Mouse (Mus musculus) liver, embryonic 15.5 days (tissue): Measurements from ENCODE around the gene Nim1k. TPM values are rescaled to one million over a fixed set of nuclear protein-coding genes. Genes with fewer than 3 reads are reported as not detected.

ENCODE experiments used
- ATAC-seq: fragments of 200-750 bp; cut with Nextera tagmentation; 2 replicates; pipeline ENCODE4 v1.8.0; 2017; ENCODE audit warnings: moderate number of reproducible peaks, mild to moderate bottlenecking, moderate library complexity; ENCODE audit not compliant: insufficient read depth
- H3K27ac ChIP-seq: fragments of 300-500 bp; sonication (generic); replicated peaks from 2 replicates; pipeline ENCODE4 v1.5.1; 2015; ENCODE audit warnings: mild to moderate bottlenecking, inconsistent platforms
- H3K27me3 ChIP-seq: fragments of 300-500 bp; sonication (generic); 2 replicates; pipeline ENCODE4 v1.6.1; 2015; ENCODE audit warnings: mild to moderate bottlenecking, inconsistent platforms
- H3K36me3 ChIP-seq: fragments of 300-500 bp; sonication (generic); replicated peaks from 2 replicates; pipeline ENCODE4 v1.6.1; 2015; ENCODE audit warnings: moderate library complexity, mild to moderate bottlenecking, inconsistent platforms
- H3K4me1 ChIP-seq: fragments of 300-500 bp; sonication (generic); replicated peaks from 2 replicates; pipeline ENCODE4 v1.6.1; 2015; ENCODE audit warnings: inconsistent platforms
- H3K4me2 ChIP-seq: fragments of 300-500 bp; sonication (generic); 2 replicates; pipeline ENCODE4 v1.6.1; 2015; ENCODE audit warnings: moderate library complexity, mild to moderate bottlenecking, inconsistent platforms
- H3K4me3 ChIP-seq: fragments of 300-500 bp; sonication (generic); replicated peaks from 2 replicates; pipeline ENCODE4 v1.5.1; 2015; ENCODE audit warnings: mild to moderate bottlenecking, inconsistent platforms
- H3K9ac ChIP-seq: fragments of 300-500 bp; sonication (generic); 2 replicates; pipeline ENCODE4 v1.6.1; 2015; ENCODE audit warnings: moderate library complexity, mild to moderate bottlenecking, inconsistent platforms
- H3K9me3 ChIP-seq: fragments of 300-500 bp; sonication (generic); replicated peaks from 2 replicates; pipeline ENCODE4 v1.6.1; 2016; ENCODE audit warnings: inconsistent platforms
- WGBS: fragments of 180-500 bp; shearing (Covaris S2); methylation state at CpG from one replicate; pipeline ENCODE4 v1.1.7; 2015; ENCODE audit warnings: mixed read lengths; ENCODE audit not compliant: insufficient replicate concordance; 5-methylcytosine and 5-hydroxymethylcytosine counted together
- polyA plus RNA-seq: library from polyadenylated mRNA; unstranded; fragments of >200 nt; fragmentation: Nextera tagmentation; extraction: Ambion mirVana; gene quantifications from 2 replicates; pipeline ENCODE4 v1.2.1, GENCODE M21; 2015

Gene Nim1k
- polyA plus RNA-seq, 1 experiment from 2014 or later: 0.10 TPM

DNA sequence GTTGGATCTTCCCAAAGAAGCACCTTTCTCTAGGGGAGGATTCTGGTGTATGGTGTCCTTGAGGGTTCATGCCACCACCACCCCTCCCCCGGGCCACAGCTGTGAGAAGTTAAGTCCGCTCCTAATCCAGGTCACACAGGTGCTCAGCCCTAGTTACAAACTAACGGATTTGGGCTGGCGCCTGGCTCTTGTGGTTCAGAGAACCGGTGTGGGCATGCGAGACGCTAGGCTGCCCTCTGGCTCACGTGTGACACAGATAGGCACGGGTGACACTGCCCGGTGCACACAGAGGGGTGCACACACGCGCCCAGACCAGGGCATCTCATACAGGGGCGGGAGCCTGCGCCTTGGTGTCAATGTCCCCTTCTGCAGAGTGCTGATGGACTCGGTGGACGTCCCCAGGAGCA is 538 bp downstream of the Nim1k start:
- peaks cover 17% of the 10 kb centered on the region for H3K27me3 ChIP-seq
- no peaks in the 10 kb centered on the region for H3K9me3 ChIP-seq
- peaks cover 13% of the 10 kb centered on the region; the same call in 1 of the 2 replicates for H3K4me1 ChIP-seq
- WGBS: 2% methylated on average over 16 of the region's 16 CpGs
- H3K36me3 ChIP-seq: no peaks in the 10 kb centered on the region
- peak overlapping the region; percentile 72 for H3K4me2 ChIP-seq
- peak overlapping the region; percentile 48 for H3K4me3 ChIP-seq
- no peak overlapping the region; the same call in 1 of the 2 replicates for H3K9ac ChIP-seq
- H3K27ac ChIP-seq: no peak overlapping the region
- ATAC-seq: peak; percentile 29; the same call in 1 of the 2 replicates

DNA sequence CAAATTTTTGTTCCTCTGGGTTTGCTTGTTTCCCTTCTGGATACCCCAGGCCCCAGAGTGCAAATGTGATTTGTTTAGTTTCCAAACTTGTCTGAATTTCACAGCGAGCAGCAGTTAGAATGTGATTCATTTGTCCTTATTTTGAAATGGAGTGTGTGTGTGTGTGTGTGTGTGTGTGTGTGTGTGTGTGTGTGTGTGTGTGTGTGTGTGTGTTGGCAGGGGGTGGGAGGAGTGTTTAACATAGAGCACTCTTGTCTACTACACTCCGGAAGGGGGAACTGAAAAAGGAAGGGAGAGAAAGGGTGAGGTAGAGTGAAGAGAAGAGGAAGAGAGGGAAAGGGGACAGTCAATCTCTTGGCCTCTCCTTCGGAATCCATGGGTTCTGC is 1.1 kb downstream of the Nim1k start:
- WGBS: 17% methylated on average over 3 of the region's 3 CpGs
- no peaks in the 10 kb centered on the region for H3K9me3 ChIP-seq
- H3K4me3 ChIP-seq: no peak overlapping the region
- H3K27me3 ChIP-seq: peaks cover 17% of the 10 kb centered on the region
- ATAC-seq: no peak
- peaks cover 13% of the 10 kb centered on the region; the same call in 1 of the 2 replicates for H3K4me1 ChIP-seq
- no peak overlapping the region for H3K27ac ChIP-seq
- no peaks in the 10 kb centered on the region for H3K36me3 ChIP-seq
- peak overlapping the region; percentile 72 for H3K4me2 ChIP-seq
- no peak overlapping the region for H3K9ac ChIP-seq

DNA sequence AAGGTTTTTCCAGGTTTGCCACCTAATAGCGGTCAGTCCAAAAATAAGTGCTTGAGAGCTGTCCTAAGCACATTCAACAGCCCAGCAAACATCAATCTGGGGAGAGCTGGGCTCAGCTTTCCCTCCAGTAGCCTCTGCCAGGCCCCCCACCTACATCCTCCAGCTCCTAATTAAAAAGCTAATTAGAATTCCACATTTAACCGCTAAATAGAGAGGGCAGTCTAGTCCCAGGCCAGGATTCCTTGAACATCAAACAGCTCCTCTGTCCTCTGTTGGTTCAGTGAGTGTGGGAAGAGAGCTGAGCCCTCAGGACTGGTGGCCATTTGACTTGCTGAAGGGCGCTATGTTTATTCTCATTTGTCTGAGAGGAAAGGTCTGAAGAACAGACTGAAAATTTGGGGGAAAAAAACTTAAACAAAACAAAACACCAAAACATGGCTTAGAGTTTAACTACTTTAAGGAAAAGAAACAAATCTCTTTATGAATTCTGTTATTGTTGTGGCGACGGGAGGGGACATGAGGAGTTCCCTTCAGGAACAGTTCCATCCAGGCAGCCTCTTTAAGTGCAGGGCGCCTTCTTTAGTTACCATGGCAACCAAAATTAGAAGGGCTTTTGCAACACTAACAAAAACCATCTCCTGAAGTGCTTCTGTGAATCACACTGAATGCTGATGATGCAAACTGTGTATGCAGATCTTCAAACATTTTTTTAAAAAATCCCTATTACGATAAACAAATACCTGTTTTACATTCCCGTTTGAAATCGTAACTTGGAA is 1.6 kb downstream of the Nim1k start:
- ATAC-seq: no peak
- Histone ChIP-seq H3K27me3 (peaks cover 17% of the 10 kb centered on the region), H3K9ac (no peak overlapping the region), H3K4me2 (no peak overlapping the region), H3K4me1 (peaks cover 13% of the 10 kb centered on the region; the same call in 1 of the 2 replicates), H3K36me3 (no peaks in the 10 kb centered on the region), H3K27ac (no peak overlapping the region), H3K4me3 (no peak overlapping the region), H3K9me3 (no peaks in the 10 kb centered on the region)
- 56% methylated on average over 9 of the region's 9 CpGs for WGBS

DNA sequence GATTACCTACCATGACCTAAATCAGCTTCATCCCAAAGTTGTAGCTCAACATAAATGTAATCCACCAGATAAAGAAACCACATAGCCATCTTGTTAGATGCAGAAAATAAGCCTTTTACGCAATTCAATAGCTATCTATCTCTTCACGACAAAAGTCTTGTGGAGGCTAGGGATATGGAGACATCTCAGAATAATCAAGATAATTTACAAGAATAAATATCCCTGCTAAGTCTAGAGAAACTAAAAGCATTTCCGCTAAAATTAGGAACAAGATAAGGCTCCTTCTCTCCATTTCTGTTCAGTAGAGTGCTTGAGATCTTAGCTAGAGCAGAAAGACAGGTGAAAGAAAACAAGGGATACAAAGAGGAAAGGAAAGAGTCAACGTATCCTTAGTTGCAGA is 8.8 kb downstream of the Nim1k start:
- Histone ChIP-seq H3K9me3 (no peaks in the 10 kb centered on the region), H3K27me3 (no peaks in the 10 kb centered on the region), H3K4me2 (no peak overlapping the region), H3K9ac (no peak overlapping the region), H3K27ac (no peak overlapping the region), H3K4me1 (peaks cover 1% of the 10 kb centered on the region; the same call in 1 of the 2 replicates), H3K36me3 (no peaks in the 10 kb centered on the region), H3K4me3 (no peak overlapping the region)
- ATAC-seq: no peak
- WGBS: 61% methylated on average over 4 of the region's 4 CpGs

DNA sequence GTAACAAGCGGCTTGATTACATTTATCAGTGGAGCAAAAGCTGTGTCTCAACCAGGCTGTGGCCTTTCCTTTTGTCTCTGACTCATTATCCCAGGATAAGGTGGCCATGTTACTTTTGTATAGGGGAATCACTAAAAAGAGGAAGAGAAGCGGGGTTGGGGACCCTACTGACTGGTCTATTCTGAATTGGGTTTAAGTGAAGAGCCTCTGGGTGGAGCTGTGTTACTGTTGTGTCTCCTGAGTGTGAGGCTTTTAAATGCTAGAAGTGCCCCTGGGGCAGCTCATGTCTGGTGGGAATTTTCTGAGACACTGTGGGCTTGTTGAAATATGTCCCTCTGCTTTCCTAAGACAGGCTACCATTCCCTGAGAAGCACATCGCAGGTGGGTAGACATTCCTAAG is 12.2 kb downstream of the Nim1k start:
- H3K4me3 ChIP-seq: no peak overlapping the region
- peaks cover 4% of the 10 kb centered on the region; the same call in 1 of the 2 replicates for H3K4me1 ChIP-seq
- no peak overlapping the region for H3K4me2 ChIP-seq
- no peak overlapping the region for H3K9ac ChIP-seq
- ATAC-seq: no peak
- H3K27me3 ChIP-seq: no peaks in the 10 kb centered on the region
- no peaks in the 10 kb centered on the region for H3K36me3 ChIP-seq
- no peaks in the 10 kb centered on the region for H3K9me3 ChIP-seq
- WGBS: 48% methylated on average over 3 of the region's 3 CpGs
- no peak overlapping the region for H3K27ac ChIP-seq

DNA sequence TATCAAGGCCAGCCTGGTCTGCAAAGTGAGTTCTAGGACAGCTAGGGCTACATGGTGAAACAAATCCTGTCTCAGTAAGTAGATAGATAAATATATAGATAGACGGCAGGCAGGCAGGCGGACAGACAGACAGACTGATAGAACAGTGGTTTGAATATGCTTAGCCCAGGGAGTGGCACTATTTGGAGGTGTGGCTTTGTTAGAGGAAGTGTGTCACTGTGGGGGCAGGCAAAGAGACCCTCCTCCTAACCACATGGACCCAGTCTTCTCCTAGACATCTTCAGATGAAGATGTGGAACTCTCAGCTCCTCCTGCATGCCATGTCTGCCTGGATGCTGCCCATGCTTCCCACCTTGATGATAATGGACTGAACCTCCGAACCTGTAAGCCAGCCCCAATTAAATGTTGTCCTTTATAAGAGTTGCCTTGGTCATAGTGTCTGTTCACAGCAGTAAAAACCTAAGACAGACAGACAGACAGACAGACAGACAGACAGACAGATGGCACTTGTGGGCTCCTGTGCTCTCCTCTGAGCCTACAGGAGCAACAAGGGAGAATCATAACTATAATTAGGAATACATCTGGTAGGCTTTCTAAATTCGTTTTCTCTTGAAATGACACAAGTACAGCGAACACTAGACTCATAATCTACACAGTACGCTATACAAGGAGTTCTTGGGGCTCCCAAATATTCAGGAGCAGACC is 12.8 kb downstream of the Nim1k start:
- WGBS: 46% methylated on average over 6 of the region's 6 CpGs
- no peak overlapping the region for H3K9ac ChIP-seq
- H3K4me3 ChIP-seq: no peak overlapping the region
- H3K27ac ChIP-seq: no peak overlapping the region
- H3K27me3 ChIP-seq: no peaks in the 10 kb centered on the region
- no peak overlapping the region for H3K4me2 ChIP-seq
- no peaks in the 10 kb centered on the region for H3K9me3 ChIP-seq
- no peak for ATAC-seq
- peaks cover 4% of the 10 kb centered on the region; the same call in 1 of the 2 replicates for H3K4me1 ChIP-seq
- H3K36me3 ChIP-seq: no peaks in the 10 kb centered on the region

DNA sequence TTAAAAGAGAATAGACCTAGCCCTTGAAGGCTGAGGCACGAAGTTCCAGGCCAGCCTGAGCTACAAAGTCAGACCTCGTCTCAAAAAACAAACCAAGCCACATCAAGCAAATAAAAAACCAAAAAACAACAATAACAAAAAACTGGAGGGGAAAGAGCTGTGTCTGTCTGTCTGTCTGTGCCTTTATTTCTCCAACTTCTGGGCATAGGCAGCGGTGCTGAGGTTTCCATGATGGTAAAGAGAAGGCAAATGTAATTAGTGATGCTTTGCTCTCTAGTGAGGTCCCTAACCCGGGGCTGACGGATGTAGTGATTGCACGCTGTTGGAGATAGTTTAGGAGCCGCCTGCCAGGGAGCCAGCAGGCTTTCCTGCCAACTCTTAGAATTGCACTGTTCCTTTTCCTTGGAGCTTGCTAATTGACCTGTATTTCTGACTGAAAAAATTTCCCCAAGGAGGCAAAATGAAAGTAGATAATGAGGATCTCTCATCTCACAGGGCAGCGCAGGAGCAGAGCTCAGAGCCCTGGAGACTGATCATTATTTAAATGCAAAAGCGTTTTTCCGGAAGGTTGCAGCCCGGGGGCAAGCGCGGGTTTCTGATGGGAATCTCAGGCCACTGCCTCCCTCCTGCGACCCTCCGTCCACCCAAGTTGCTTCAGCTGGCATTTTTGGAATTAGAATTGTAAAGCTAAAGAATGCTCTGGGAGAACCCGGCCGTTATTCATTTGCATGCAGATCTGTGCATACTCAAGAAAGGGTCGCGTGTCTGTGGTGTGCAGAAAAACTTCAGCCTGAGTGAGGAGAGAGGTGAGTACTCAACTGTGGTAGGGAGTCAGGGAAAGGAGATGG is 14.1 kb downstream of the Nim1k start:
- no peak for ATAC-seq
- H3K4me2 ChIP-seq: peak overlapping the region; percentile 50
- 18% methylated on average over 19 of the region's 19 CpGs for WGBS
- no peaks in the 10 kb centered on the region for H3K27me3 ChIP-seq
- peaks cover 4% of the 10 kb centered on the region; the same call in 1 of the 2 replicates for H3K4me1 ChIP-seq
- H3K9ac ChIP-seq: no peak overlapping the region
- 0 out of 2 replicates have a peak overlapping the region, but pooled peaks have one; percentile 1 for H3K4me3 ChIP-seq
- no peak overlapping the region for H3K27ac ChIP-seq
- H3K9me3 ChIP-seq: no peaks in the 10 kb centered on the region
- H3K36me3 ChIP-seq: no peaks in the 10 kb centered on the region

DNA sequence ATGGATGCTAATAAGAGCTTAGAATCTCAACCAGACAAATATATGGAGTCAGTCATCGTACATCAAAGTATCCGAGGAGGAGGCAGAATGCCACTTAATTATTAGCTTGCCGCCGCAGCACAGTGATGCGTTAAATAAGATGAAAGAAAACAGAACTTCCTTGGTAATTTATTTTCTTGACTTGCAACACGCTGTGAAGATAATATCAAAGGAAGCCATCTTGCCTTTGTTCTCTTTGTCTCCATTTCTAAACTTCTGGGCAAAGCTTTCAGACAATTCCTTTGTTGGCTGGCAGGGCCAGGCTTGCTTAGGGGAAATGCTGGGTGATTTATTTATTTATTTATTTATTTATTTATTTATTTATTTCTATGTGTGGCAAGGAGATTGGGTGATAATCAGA is 24.2 kb downstream of the Nim1k start:
- Histone ChIP-seq H3K36me3 (no peaks in the 10 kb centered on the region), H3K4me1 (no peaks in the 10 kb centered on the region), H3K27ac (no peak overlapping the region), H3K9me3 (no peaks in the 10 kb centered on the region), H3K27me3 (no peaks in the 10 kb centered on the region), H3K4me3 (no peak overlapping the region), H3K4me2 (no peak overlapping the region), H3K9ac (no peak overlapping the region)
- WGBS: 54% methylated on average over 6 of the region's 6 CpGs
- ATAC-seq: no peak

DNA sequence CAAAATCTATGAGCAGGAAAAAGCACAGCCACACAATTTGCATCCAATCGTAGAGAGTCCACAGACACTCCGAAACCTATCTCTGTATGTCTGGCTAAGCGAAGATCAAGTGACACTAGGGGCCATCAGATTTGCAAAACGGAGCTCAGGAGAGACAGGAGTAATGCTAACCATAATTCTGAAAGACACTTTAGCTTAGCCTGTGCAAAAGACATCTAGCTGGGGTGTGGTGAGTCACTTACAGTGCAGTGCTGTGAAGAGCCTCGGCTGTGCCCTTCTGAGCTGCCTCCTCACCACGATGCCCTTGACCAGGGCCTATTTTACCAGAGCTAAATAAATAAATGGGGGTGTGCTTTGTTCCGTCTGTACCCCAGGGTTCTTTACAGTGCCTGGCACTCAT is 26.3 kb downstream of the Nim1k start:
- WGBS: 62% methylated on average over 7 of the region's 7 CpGs
- Histone ChIP-seq H3K9ac (no peak overlapping the region), H3K36me3 (no peaks in the 10 kb centered on the region), H3K4me3 (no peak overlapping the region), H3K27ac (no peak overlapping the region), H3K4me1 (no peaks in the 10 kb centered on the region), H3K27me3 (no peaks in the 10 kb centered on the region), H3K4me2 (no peak overlapping the region), H3K9me3 (no peaks in the 10 kb centered on the region)
- ATAC-seq: no peak

DNA sequence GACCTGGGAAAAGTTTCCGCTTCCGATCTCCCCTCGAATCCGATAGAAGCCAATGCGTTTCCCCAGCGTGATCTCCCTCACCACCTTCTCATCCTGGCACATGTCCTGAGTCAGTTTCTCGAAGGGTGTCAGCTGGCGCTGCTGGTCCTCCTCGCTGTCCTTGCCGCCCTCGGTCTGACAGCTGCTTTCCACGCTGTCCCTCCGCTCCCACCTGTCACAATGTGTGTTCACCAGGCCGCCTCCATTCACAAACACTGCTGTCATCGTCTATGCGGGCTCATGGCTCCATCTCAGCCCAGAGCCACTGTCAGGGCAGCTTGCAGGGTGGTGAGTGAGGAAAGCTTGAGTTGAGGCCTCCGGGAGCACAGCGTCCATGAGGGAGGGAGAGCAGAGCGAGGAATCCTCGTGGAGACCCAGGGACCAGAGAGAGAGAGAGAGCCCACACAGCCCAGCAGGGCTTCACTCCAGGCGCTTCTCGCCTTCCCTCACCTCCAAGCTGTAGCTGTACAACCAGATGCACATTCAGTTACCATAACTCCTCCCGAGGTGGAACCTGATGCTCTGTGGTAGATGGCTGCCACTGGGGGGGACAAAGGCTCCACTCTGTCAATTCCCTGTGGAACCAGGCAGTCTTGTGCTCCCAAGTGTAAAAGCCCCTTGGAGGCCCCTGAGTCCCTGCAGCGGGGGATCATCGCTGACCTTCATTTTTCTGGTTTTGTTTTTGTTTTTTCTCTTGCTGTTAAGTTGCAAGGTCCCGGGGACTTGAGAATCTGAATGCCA is 27.9 kb downstream of the Nim1k start:
- no peak for ATAC-seq
- no peak overlapping the region for H3K4me3 ChIP-seq
- H3K9me3 ChIP-seq: no peaks in the 10 kb centered on the region
- H3K36me3 ChIP-seq: no peaks in the 10 kb centered on the region
- H3K4me2 ChIP-seq: no peak overlapping the region
- 69% methylated on average over 26 of the region's 26 CpGs for WGBS
- H3K4me1 ChIP-seq: no peaks in the 10 kb centered on the region
- no peak overlapping the region for H3K27ac ChIP-seq
- H3K27me3 ChIP-seq: no peaks in the 10 kb centered on the region
- no peak overlapping the region for H3K9ac ChIP-seq
